Mouse (Mus musculus): Measurements from ENCODE around the gene C4b. TPM values are rescaled to one million over a fixed set of nuclear protein-coding genes. Genes with fewer than 3 reads are reported as not detected.
"Not testable (repeated sequence)": the region's sequence is repeated elsewhere in the genome, so short reads cannot be mapped to it uniquely, and the experiment has no call there.

The C4b gene
- polyA plus RNA-seq, 1 experiment from 2014 or later, result 0.14 TPM

DNA sequence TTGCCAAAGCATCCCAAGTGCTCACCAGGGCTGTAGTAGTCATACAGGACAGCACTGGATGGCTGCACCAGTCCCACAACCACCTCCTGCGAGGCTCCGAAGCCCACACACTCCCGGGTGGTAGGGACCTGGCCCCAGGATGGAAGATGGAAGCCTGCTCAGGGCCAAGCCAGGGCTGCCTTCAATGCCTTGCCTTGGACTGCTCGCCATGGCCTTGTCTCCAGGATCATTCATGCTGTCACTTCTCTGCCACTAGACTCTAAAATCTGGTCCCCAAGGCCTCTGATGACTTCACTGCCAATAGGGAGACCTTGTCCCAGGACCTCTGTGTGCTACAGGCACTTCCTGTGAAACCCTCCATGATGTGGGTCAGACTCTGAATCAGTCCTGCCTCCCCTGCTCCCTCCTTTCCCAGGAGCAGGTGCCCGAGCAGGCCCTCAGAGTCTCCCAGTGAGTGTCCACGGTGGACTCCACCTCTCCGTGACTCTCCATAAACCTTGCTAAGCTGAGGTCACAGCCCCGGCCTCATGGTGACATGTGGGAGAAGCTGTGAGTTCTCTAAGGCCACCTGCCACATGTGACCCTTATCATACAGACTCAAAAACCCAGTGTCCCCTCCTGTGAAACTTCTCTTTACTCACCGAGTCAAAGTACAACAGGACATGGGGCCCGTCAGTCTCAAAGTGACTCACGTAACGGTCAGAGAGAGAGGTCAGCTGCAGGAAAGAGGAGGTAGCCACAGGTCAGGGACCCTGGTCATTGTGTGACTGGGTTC lies 13.7 kb downstream of the C4b start:
- not testable (repeated sequence) for H3K4me3 ChIP-seq (ENCODE audit: low read length); H3K4me2 ChIP-seq (ENCODE audit: low read depth, low read length); ATAC-seq (ENCODE audit: low read depth); H3K9me3 ChIP-seq (ENCODE audit: control insufficient read depth, low read length); H3K27me3 ChIP-seq (ENCODE audit: control insufficient read depth, insufficient read depth, low read depth, low read length); H3K36me3 ChIP-seq (ENCODE audit: control insufficient read depth, insufficient read depth, low read length); H3K4me1 ChIP-seq (replicated peaks; ENCODE audit: control insufficient read depth, insufficient read depth, low read length); H3K27ac ChIP-seq (ENCODE audit: low read length); H3K9ac ChIP-seq (ENCODE audit: low read length)
- whole genome bisulfite sequencing, result 78% methylated on average over 11 of the region's 12 CpGs

DNA sequence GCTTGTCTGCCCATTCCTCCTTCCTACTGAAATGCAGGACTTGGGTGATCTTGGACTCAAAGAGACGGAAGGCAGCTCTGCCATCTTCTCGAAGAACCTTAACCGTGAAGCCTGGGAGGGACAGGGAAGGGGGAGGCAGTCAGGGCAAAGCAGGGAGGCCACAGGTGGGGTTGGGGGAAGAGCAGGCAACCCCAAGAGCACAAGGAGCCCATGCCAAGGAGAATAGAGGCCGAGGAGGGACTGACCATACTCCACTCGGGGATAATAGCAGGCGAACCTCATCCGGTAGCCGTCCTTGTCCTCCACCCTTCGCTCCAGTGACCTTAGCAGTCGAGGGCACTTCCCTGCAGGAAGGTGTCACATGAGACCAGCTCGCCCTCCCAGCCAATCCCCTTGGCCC lies 14.5 kb downstream of the C4b start:
- not testable (repeated sequence) for H3K27ac ChIP-seq (ENCODE audit: low read length); H3K4me2 ChIP-seq (ENCODE audit: low read depth, low read length); H3K9ac ChIP-seq (ENCODE audit: low read length); H3K36me3 ChIP-seq (ENCODE audit: control insufficient read depth, insufficient read depth, low read length); ATAC-seq (ENCODE audit: low read depth); H3K4me1 ChIP-seq (replicated peaks; ENCODE audit: control insufficient read depth, insufficient read depth, low read length); H3K9me3 ChIP-seq (ENCODE audit: control insufficient read depth, low read length); H3K4me3 ChIP-seq (ENCODE audit: low read length); H3K27me3 ChIP-seq (ENCODE audit: control insufficient read depth, insufficient read depth, low read depth, low read length)
- 73% methylated on average over 9 of the region's 11 CpGs for WGBS

DNA sequence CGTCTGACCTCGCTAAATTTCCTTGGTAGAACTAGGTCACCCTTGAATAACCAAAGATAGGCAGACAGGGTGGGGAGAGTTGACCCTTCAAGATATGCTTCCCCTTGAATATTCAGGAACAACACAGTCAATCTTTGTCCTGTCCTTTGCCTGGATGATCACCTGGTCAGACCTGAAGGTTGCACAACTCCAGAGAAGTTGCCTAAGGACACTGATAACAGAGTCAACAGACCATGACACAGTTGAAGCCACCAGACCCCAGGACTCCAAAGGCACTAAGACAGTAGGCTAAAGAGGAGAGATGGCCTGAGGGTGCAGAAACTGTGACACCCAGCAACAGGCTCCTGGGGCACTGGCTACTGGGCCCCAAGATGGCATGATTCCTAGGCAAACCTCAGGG lies 15.8 kb downstream of the C4b start:
- 78% methylated on average over 2 of the region's 2 CpGs for WGBS
- no peaks in the 10 kb centered on the region for H3K36me3 ChIP-seq (ENCODE audit: control insufficient read depth, insufficient read depth, low read length)
- H3K27ac ChIP-seq (ENCODE audit: low read length), result no peak overlapping the region
- no peak for ATAC-seq (ENCODE audit: low read depth)
- H3K9ac ChIP-seq (ENCODE audit: low read length), result no peak overlapping the region
- no peaks in the 10 kb centered on the region for H3K4me1 ChIP-seq (replicated peaks; ENCODE audit: control insufficient read depth, insufficient read depth, low read length)
- peaks cover 2% of the 10 kb centered on the region; the same call in 1 of the 2 replicates for H3K9me3 ChIP-seq (ENCODE audit: control insufficient read depth, low read length)
- no peak overlapping the region for H3K4me3 ChIP-seq (ENCODE audit: low read length)
- no peak overlapping the region for H3K4me2 ChIP-seq (ENCODE audit: low read depth, low read length)
- no peaks in the 10 kb centered on the region for H3K27me3 ChIP-seq (ENCODE audit: control insufficient read depth, insufficient read depth, low read depth, low read length)

DNA sequence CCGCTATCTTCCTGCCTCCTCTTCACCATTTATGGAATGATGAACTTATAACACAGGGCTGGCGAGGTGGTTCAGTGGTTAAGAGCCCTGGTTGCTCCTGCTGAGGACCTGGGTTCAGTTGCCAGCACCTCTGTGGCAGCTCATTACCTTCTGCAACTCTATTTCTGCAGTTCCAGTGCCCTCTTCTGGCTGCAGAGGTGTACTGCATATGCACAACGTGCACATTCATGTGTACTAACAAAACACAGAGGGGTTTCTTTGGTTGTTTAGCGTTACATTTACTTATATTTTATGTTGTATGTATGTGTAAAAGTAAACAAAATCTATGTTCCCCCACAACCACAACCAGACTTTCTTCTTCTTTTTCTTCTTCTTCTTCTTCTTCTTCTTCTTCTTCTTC lies 20.6 kb downstream of the C4b start:
- no peak overlapping the region for H3K4me2 ChIP-seq (ENCODE audit: low read depth, low read length)
- WGBS, result 77% methylated on average over 4 of the region's 4 CpGs
- ATAC-seq (ENCODE audit: low read depth), result no peak
- no peak overlapping the region for H3K4me3 ChIP-seq (ENCODE audit: low read length)
- H3K4me1 ChIP-seq (replicated peaks; ENCODE audit: control insufficient read depth, insufficient read depth, low read length), result no peaks in the 10 kb centered on the region
- H3K27ac ChIP-seq (ENCODE audit: low read length), result no peak overlapping the region
- no peaks in the 10 kb centered on the region for H3K27me3 ChIP-seq (ENCODE audit: control insufficient read depth, insufficient read depth, low read depth, low read length)
- no peaks in the 10 kb centered on the region for H3K36me3 ChIP-seq (ENCODE audit: control insufficient read depth, insufficient read depth, low read length)
- peaks cover 2% of the 10 kb centered on the region; the same call in 1 of the 2 replicates for H3K9me3 ChIP-seq (ENCODE audit: control insufficient read depth, low read length)
- H3K9ac ChIP-seq (ENCODE audit: low read length), result no peak overlapping the region

DNA sequence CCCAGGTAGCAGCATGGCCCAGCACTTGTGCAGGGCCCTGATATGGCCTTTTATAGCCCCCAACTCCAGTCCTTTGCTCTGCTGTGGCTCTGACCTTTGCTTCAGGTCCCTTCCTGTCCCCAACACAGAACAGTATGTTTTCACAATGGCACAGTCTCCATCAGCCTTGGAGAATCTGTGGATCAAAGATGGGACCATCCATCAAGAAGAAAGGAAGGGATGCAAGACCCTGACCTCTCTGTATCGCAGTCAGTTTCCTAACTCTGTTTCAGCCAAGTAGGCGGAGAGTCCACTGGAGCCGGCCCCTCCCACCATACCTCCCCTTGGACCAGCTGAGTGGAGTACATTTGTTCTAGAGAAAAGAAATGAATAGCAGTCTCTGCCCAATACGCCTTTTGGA lies 21.4 kb downstream of the C4b start:
- not testable (repeated sequence) for H3K9ac ChIP-seq (ENCODE audit: low read length); H3K27ac ChIP-seq (ENCODE audit: low read length); H3K4me2 ChIP-seq (ENCODE audit: low read depth, low read length); H3K9me3 ChIP-seq (ENCODE audit: control insufficient read depth, low read length); H3K27me3 ChIP-seq (ENCODE audit: control insufficient read depth, insufficient read depth, low read depth, low read length); H3K4me1 ChIP-seq (replicated peaks; ENCODE audit: control insufficient read depth, insufficient read depth, low read length); ATAC-seq (ENCODE audit: low read depth); H3K4me3 ChIP-seq (ENCODE audit: low read length); H3K36me3 ChIP-seq (ENCODE audit: control insufficient read depth, insufficient read depth, low read length)
- 95% methylated on average over 1 of the region's 4 CpGs for WGBS

DNA sequence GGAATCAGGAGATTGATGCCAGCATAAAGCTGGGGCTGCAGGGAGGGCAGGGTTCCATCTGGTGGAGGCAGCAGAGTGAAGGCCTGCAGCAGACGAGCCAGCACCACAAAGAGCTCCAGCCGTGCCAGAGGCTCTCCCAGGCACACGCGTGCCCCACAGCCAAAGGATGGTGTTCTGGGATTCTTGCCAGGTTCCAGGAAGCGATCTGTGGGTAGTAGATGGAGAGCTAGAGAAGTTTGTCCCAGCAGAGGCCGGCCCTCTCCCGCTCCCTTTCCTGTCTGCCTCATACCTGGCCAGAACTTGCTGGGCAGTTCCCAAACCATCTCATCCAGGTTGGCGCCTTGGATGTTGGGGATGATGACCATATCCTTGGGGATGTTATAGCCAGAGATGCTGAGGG lies 23.8 kb downstream of the C4b start:
- ATAC-seq (ENCODE audit: low read depth); H3K4me1 ChIP-seq (replicated peaks; ENCODE audit: control insufficient read depth, insufficient read depth, low read length); H3K9ac ChIP-seq (ENCODE audit: low read length); H3K9me3 ChIP-seq (ENCODE audit: control insufficient read depth, low read length); H3K4me2 ChIP-seq (ENCODE audit: low read depth, low read length); H3K4me3 ChIP-seq (ENCODE audit: low read length); H3K36me3 ChIP-seq (ENCODE audit: control insufficient read depth, insufficient read depth, low read length); H3K27ac ChIP-seq (ENCODE audit: low read length); H3K27me3 ChIP-seq (ENCODE audit: control insufficient read depth, insufficient read depth, low read depth, low read length): not testable (repeated sequence)
- WGBS, result 72% methylated on average over 7 of the region's 8 CpGs

DNA sequence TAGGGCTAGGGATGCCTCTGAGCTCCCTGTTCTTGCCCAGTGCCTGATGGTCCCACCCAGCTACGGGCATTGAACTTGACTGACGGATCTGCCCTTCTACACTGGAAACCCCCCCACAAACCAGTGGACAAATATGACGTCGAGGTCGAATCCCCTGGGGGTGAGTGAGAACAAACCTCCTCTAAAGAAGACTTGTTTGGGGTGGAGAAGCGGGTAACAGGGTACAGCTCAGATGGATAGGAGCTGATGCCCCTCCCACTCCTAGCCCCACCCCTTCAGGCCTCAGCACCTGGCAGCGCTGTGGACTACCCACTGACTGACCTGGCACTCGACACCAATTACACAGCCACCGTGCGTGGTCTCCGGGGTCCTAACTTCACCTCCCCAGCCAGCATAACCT lies 26.3 kb downstream of the C4b start:
- 82% methylated on average over 11 of the region's 11 CpGs for WGBS
- no peak overlapping the region for H3K27ac ChIP-seq (ENCODE audit: low read length)

DNA sequence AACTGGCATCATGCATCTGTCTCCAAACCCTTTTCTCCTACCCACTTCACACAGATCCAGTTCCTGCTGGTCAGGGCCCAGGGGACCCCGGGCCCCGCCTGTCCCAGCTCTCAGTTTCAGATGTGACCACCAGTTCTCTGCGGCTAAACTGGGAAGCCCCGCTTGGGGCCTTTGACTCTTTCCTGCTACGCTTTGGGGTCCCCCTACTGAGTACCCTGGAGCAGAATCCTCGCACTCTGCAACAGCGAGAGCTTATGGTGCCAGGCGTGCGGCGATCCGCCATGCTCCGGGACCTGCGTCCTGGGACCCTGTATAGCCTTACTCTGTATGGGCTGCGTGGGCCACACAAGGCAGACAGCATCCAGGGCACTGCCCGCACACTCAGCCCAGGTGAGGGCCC lies 27.4 kb downstream of the C4b start:
- Histone ChIP-seq H3K4me3 (ENCODE audit: low read length) (no peak overlapping the region), H3K4me2 (ENCODE audit: low read depth, low read length) (no peak overlapping the region), H3K36me3 (ENCODE audit: control insufficient read depth, insufficient read depth, low read length) (no peaks in the 10 kb centered on the region), H3K9ac (ENCODE audit: low read length) (no peak overlapping the region), H3K9me3 (ENCODE audit: control insufficient read depth, low read length) (no peaks in the 10 kb centered on the region), H3K4me1 (replicated peaks; ENCODE audit: control insufficient read depth, insufficient read depth, low read length) (no peaks in the 10 kb centered on the region), H3K27me3 (ENCODE audit: control insufficient read depth, insufficient read depth, low read depth, low read length) (no peaks in the 10 kb centered on the region; the same call in 1 of the 2 replicates), H3K27ac (ENCODE audit: low read length) (no peak overlapping the region)
- ATAC-seq (ENCODE audit: low read depth), result no peak
- 84% methylated on average over 15 of the region's 15 CpGs for WGBS

More for the DNA sequence above, 26.3 kb downstream of the C4b start:
- no peak overlapping the region for H3K9ac ChIP-seq (ENCODE audit: low read length)
- H3K4me2 ChIP-seq (ENCODE audit: low read depth, low read length), result no peak overlapping the region
- no peaks in the 10 kb centered on the region for H3K4me1 ChIP-seq (replicated peaks; ENCODE audit: control insufficient read depth, insufficient read depth, low read length)
- H3K36me3 ChIP-seq (ENCODE audit: control insufficient read depth, insufficient read depth, low read length), result no peaks in the 10 kb centered on the region
- no peak for ATAC-seq (ENCODE audit: low read depth)
- no peak overlapping the region for H3K4me3 ChIP-seq (ENCODE audit: low read length)
- no peaks in the 10 kb centered on the region for H3K9me3 ChIP-seq (ENCODE audit: control insufficient read depth, low read length)
- no peaks in the 10 kb centered on the region; the same call in 1 of the 2 replicates for H3K27me3 ChIP-seq (ENCODE audit: control insufficient read depth, insufficient read depth, low read depth, low read length)

DNA sequence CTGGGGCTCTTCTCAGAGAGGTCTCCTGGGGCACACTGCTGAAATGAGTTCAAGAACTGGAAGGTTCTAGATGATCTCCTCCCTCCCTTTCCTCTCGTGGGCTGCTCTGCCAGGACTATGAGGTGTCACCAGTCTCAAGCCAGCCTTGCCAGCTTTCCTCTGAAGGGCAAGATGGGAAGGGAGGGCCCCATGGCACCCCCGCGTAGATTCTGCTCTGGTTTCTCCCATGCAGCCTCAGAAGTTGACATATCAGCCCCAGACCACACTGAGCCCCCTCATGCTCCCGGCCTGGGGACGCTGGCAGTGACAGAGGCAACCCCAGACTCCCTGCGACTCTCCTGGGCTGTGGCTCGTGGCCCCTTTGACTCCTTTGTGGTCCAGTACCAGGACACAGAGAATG lies 28.2 kb downstream of the C4b start:
- H3K9me3 ChIP-seq (ENCODE audit: control insufficient read depth, low read length); ATAC-seq (ENCODE audit: low read depth); H3K9ac ChIP-seq (ENCODE audit: low read length); H3K4me3 ChIP-seq (ENCODE audit: low read length); H3K4me1 ChIP-seq (replicated peaks; ENCODE audit: control insufficient read depth, insufficient read depth, low read length); H3K4me2 ChIP-seq (ENCODE audit: low read depth, low read length); H3K27ac ChIP-seq (ENCODE audit: low read length); H3K27me3 ChIP-seq (ENCODE audit: control insufficient read depth, insufficient read depth, low read depth, low read length); H3K36me3 ChIP-seq (ENCODE audit: control insufficient read depth, insufficient read depth, low read length): not testable (repeated sequence)
- 81% methylated on average over 6 of the region's 7 CpGs for WGBS
